Mouse (Mus musculus): Measurements from ENCODE around the gene Tshz2. TPM values are rescaled to one million over a fixed set of nuclear protein-coding genes. Genes with fewer than 3 reads are reported as not detected.

Gene Tshz2
- polyA plus RNA-seq, 1 experiment = not detected

DNA sequence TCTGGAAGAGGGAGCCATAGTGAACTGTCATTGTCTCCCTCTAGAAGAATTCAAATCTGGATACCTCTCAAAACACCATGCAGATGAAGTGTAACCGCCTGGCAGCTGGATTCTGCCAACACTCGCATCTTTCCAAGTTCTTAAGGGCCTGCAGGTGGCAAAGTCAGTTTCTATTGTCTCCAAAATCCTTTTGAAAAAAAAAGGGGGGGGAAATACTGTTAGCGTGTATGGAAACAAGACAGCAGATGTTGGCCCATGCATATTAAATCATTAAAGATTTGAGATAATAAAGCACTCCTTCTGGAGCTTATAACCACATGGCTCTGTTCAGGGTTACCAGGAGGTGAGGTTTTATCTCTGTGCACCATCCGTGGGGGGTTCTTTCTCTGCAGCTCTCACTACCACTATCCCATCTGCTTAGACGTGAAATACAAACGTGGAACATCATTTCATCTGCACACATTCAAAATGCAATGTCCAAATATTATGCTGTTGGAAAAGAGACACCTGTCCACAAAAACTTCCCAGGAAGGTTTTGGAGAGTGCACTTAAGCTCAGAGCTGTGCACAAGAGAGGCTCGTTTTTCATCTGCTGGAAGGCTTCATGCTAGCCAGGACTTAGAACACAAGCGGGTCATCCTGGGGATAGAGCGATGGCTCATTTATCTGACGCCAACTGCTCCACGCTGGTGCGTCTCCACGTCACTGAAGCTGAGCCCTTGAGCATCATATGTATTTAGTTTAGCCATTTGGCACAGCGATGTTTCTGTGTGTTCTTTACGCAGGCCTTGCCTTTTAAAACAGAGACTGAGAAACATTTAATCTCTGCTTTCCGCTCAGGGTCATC is 307.7 kb downstream of the Tshz2 start:
- Histone ChIP-seq H3K79me2 (ENCODE audit: control insufficient read depth, insufficient read depth) (no peaks in the 10 kb centered on the region), H3ac (ENCODE audit: control insufficient read depth, insufficient read length, low read depth) (no peak overlapping the region), H3K4me3 (ENCODE audit: insufficient read depth, poor library complexity, severe bottlenecking) (no peak overlapping the region), H3K36me3 (ENCODE audit: control insufficient read depth, insufficient read depth) (no peaks in the 10 kb centered on the region), H3K79me3 (ENCODE audit: low read depth) (no peaks in the 10 kb centered on the region), H3K27me3 (ENCODE audit: control insufficient read depth, insufficient read depth, insufficient read length) (no peaks in the 10 kb centered on the region)
- TF ChIP-seq MAX (IDR thresholded peaks at IDR 0.05) = no peak
- no peak for TF ChIP-seq FOSL1 (IDR thresholded peaks at IDR 0.05; ENCODE audit: insufficient read depth, low read length, poor library complexity, severe bottlenecking)
- no peak for TF ChIP-seq CEBPB (IDR thresholded peaks at IDR 0.05; ENCODE audit: low read depth)
- TF ChIP-seq USF1 (IDR thresholded peaks at IDR 0.05; ENCODE audit: low read depth) = no peak
- no peak for TF ChIP-seq MYOG (IDR thresholded peaks at IDR 0.05; ENCODE audit: control insufficient read depth, extremely low read depth, insufficient read length)
- no peak for TF ChIP-seq MYOD1 (IDR thresholded peaks at IDR 0.05; ENCODE audit: control insufficient read depth, insufficient read length, low read depth)

- Histone ChIP-seq H3K27me3 (ENCODE audit: control insufficient read depth, insufficient read depth, insufficient read length) (no peaks in the 10 kb centered on the region), H3ac (ENCODE audit: control insufficient read depth, insufficient read length, low read depth) (no peak overlapping the region), H3K79me3 (ENCODE audit: low read depth) (no peaks in the 10 kb centered on the region), H3K36me3 (ENCODE audit: control insufficient read depth, insufficient read depth) (no peaks in the 10 kb centered on the region), H3K4me3 (ENCODE audit: insufficient read depth, poor library complexity, severe bottlenecking) (no peak overlapping the region), H3K79me2 (ENCODE audit: control insufficient read depth, insufficient read depth) (no peaks in the 10 kb centered on the region)
- no peak for TF ChIP-seq MYOD1 (IDR thresholded peaks at IDR 0.05; ENCODE audit: control insufficient read depth, insufficient read length, low read depth)
- TF ChIP-seq USF1 (IDR thresholded peaks at IDR 0.05; ENCODE audit: low read depth) = no peak
- TF ChIP-seq MYOG (IDR thresholded peaks at IDR 0.05; ENCODE audit: control insufficient read depth, extremely low read depth, insufficient read length) = no peak
- TF ChIP-seq FOSL1 (IDR thresholded peaks at IDR 0.05; ENCODE audit: insufficient read depth, low read length, poor library complexity, severe bottlenecking) = no peak
- TF ChIP-seq MAX (IDR thresholded peaks at IDR 0.05) = no peak
- no peak for TF ChIP-seq CEBPB (IDR thresholded peaks at IDR 0.05; ENCODE audit: low read depth)
- no peak for TF ChIP-seq CTCF (IDR thresholded peaks at IDR 0.05; ENCODE audit: control insufficient read depth, insufficient read depth, insufficient read length)
These were observed 310.9 kb downstream of the Tshz2 start for GRCm38 (mm10) chr2:169943727-169944126.

DNA sequence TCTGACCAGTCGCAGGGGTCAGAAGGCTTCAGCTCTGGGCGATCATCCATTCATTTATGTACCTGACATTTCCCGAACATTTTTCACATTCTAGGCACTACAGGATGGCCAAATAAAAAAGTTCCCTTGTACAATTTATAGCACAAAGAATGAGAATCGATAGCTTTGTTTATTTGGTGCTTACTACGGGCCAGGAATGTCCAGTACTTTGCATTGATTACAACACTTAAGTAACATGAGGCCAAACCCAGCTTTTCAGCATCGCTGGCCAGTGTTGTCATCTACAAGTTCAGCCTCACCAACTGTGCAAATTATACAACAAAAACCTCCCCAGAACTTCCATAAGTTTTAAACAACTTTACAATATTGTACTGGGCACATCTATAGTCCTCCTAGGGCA is 315.3 kb downstream of the Tshz2 start:
- TF ChIP-seq MYOG (IDR thresholded peaks at IDR 0.05; ENCODE audit: control insufficient read depth, extremely low read depth, insufficient read length) = no peak
- no peak for TF ChIP-seq MAX (IDR thresholded peaks at IDR 0.05)
- TF ChIP-seq MYOD1 (IDR thresholded peaks at IDR 0.05; ENCODE audit: control insufficient read depth, insufficient read length, low read depth) = no peak
- no peak for TF ChIP-seq FOSL1 (IDR thresholded peaks at IDR 0.05; ENCODE audit: insufficient read depth, low read length, poor library complexity, severe bottlenecking)
- TF ChIP-seq USF1 (IDR thresholded peaks at IDR 0.05; ENCODE audit: low read depth) = no peak
- TF ChIP-seq CEBPB (IDR thresholded peaks at IDR 0.05; ENCODE audit: low read depth) = no peak
- no peak for TF ChIP-seq CTCF (IDR thresholded peaks at IDR 0.05; ENCODE audit: control insufficient read depth, insufficient read depth, insufficient read length)
- Histone ChIP-seq H3ac (ENCODE audit: control insufficient read depth, insufficient read length, low read depth) (no peak overlapping the region), H3K4me3 (ENCODE audit: insufficient read depth, poor library complexity, severe bottlenecking) (no peak overlapping the region), H3K27me3 (ENCODE audit: control insufficient read depth, insufficient read depth, insufficient read length) (no peaks in the 10 kb centered on the region), H3K79me3 (ENCODE audit: low read depth) (no peaks in the 10 kb centered on the region), H3K79me2 (ENCODE audit: control insufficient read depth, insufficient read depth) (no peaks in the 10 kb centered on the region), H3K36me3 (ENCODE audit: control insufficient read depth, insufficient read depth) (no peaks in the 10 kb centered on the region)

DNA sequence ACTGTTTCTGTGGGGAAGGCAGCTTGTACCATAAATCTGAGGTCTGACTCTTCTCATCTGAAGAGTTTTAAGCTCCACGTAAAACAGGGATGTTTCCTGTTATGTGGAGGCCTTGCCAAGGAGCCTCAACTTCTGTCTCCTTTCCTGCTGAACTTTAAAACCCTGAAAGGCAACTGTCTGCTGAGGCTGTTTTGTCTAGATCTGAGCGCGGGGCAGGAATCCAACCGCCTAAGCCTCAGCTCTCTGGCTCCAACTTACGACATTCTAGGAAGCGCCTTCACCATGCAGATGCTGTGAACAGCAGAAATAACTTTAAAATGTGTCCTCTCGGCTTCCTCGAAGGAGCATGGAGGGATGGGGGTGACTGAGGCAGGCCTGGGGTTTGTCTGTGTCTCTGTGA is 318.2 kb downstream of the Tshz2 start:
- no peaks in the 10 kb centered on the region for H3K79me2 ChIP-seq (ENCODE audit: control insufficient read depth, insufficient read depth)
- H3K79me3 ChIP-seq (ENCODE audit: low read depth) = no peaks in the 10 kb centered on the region
- TF ChIP-seq FOSL1 (IDR thresholded peaks at IDR 0.05; ENCODE audit: insufficient read depth, low read length, poor library complexity, severe bottlenecking) (no peak), CEBPB (IDR thresholded peaks at IDR 0.05; ENCODE audit: low read depth) (no peak), CTCF (IDR thresholded peaks at IDR 0.05; ENCODE audit: control insufficient read depth, insufficient read depth, insufficient read length) (no peak), USF1 (IDR thresholded peaks at IDR 0.05; ENCODE audit: low read depth) (no peak), MYOD1 (IDR thresholded peaks at IDR 0.05; ENCODE audit: control insufficient read depth, insufficient read length, low read depth) (no peak), MAX (IDR thresholded peaks at IDR 0.05) (no peak), MYOG (IDR thresholded peaks at IDR 0.05; ENCODE audit: control insufficient read depth, extremely low read depth, insufficient read length) (no peak)
- H3K36me3 ChIP-seq (ENCODE audit: control insufficient read depth, insufficient read depth) = no peaks in the 10 kb centered on the region
- no peak overlapping the region for H3ac ChIP-seq (ENCODE audit: control insufficient read depth, insufficient read length, low read depth)
- H3K4me3 ChIP-seq (ENCODE audit: insufficient read depth, poor library complexity, severe bottlenecking) = no peak overlapping the region
- no peaks in the 10 kb centered on the region for H3K27me3 ChIP-seq (ENCODE audit: control insufficient read depth, insufficient read depth, insufficient read length)

DNA sequence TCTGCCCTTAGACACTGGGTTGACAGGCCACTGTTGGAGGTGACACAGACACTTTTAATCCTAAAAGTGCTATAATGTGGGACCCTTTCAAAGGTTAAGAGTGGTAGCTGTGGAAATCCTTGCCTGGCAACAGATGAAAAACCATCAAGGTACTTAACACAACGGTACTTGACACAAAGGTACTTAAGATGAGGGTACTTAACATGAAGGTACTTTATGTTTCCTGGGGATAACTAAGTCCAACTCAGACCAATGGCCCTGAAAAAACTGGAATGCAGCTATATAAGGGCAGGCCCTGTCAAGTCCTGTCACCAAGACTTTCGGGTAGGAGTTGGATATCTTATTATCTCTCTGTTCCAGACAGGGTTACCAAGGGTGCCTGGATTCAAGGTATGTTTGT is 320.2 kb downstream of the Tshz2 start:
- Histone ChIP-seq H3K36me3 (ENCODE audit: control insufficient read depth, insufficient read depth) (no peaks in the 10 kb centered on the region), H3K4me3 (ENCODE audit: insufficient read depth, poor library complexity, severe bottlenecking) (no peak overlapping the region), H3K79me3 (ENCODE audit: low read depth) (no peaks in the 10 kb centered on the region), H3K27me3 (ENCODE audit: control insufficient read depth, insufficient read depth, insufficient read length) (no peaks in the 10 kb centered on the region), H3K79me2 (ENCODE audit: control insufficient read depth, insufficient read depth) (no peaks in the 10 kb centered on the region), H3ac (ENCODE audit: control insufficient read depth, insufficient read length, low read depth) (no peak overlapping the region)
- TF ChIP-seq MYOG (IDR thresholded peaks at IDR 0.05; ENCODE audit: control insufficient read depth, extremely low read depth, insufficient read length) = no peak
- TF ChIP-seq CEBPB (IDR thresholded peaks at IDR 0.05; ENCODE audit: low read depth) = no peak
- TF ChIP-seq MYOD1 (IDR thresholded peaks at IDR 0.05; ENCODE audit: control insufficient read depth, insufficient read length, low read depth) = no peak
- no peak for TF ChIP-seq CTCF (IDR thresholded peaks at IDR 0.05; ENCODE audit: control insufficient read depth, insufficient read depth, insufficient read length)
- TF ChIP-seq MAX (IDR thresholded peaks at IDR 0.05) = no peak
- TF ChIP-seq FOSL1 (IDR thresholded peaks at IDR 0.05; ENCODE audit: insufficient read depth, low read length, poor library complexity, severe bottlenecking) = no peak
- TF ChIP-seq USF1 (IDR thresholded peaks at IDR 0.05; ENCODE audit: low read depth) = no peak
